Mouse (Mus musculus): Measurements from ENCODE around the gene Pklr.
"Not testable (repeated sequence)": the region's sequence is repeated elsewhere in the genome, so short reads cannot be mapped to it uniquely, and the experiment has no call there.

The Pklr gene

DNA sequence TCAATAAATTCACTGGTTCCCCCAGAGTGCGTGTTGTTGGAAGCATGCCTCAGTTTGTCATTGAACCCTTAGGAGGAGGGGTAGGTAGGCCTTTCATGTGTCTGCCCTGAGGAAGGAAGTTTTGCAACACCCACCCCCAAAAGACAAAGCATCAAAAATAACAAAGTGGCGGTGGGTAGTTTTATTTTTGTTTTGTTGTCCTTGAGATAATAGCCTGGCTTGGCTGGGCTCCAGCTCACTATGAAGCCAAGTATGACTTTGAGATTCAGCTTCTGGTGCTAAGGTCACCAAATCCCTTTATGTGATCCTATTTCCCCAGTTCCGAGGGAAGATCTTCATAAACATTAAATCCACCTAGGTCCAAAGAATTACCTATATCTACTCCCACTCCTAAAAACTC, 11.7 kb upstream of the Pklr start:
- no peak for DNase-seq (ENCODE audit: low read depth, low spot score)

DNA sequence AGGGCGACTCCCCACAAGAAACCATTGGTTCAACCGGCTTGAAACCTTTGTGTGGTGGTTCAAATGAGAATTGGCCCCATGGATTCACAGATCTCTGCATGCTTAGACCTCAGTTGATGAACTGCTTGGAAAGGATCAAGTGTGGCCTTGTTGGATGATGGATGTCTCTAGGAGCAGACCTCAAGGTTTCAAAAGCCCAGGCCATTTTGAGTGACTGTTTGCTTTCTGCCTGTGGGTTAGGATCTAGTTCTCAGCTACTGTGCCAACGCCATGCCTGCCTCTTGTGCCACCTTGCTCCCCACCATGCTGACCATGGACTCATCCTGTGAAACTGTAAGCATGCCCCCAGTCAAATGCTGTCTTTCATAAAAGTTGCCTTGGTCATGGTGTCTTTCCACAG, 10.0 kb upstream of the Pklr start:
- no peak for DNase-seq (ENCODE audit: low read depth, low spot score)

GRCm38 (mm10) chr3:89129908-89130307, 6.0 kb upstream of the Pklr start:
- no peak for DNase-seq (ENCODE audit: low read depth, low spot score)

DNA sequence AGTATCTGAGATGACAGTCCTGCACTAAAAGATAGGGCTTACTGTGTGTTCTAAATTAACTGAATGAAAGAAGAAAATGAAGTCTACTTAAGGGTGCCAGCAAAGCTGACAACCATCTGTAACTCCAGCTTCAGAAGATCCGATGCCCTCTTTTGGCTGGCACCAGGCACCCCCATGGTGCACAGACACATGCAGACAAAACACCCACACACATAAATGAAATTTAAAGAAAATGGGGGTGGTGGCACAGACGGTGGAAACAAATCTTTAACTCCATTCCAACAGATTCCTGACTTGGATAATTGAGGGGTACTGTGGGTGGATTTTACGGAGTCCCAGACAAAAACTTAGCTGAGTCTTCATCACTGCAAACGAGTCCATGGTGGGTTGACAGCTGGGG, 4.1 kb upstream of the Pklr start:
- no peak for DNase-seq (ENCODE audit: low read depth, low spot score)

- peak; percentile 67 for DNase-seq (ENCODE audit: low read depth, low spot score)
Observed at GRCm38 (mm10) chr3:89132285-89133062, 3.5 kb upstream of the Pklr start.

DNA sequence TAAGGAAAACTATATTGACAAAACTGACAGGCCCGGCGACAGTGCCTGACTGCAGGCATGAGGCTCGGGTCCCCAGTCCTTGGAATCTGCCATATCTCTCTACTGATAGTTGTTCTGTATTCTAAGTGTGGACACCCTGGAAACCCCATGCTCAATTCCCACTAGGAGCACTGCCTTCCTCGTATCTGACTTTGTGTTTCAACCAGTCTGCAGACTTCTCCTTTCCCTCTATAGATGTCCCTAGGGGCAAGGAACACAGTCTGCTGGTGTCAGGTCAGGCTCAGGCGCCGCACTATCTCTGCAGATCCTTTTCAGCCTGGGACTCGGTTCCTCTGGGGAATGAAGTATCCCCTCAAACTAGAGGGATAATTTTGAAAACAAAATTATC, 2.9 kb upstream of the Pklr start:
- DNase-seq (ENCODE audit: low read depth, low spot score): no peak

DNA sequence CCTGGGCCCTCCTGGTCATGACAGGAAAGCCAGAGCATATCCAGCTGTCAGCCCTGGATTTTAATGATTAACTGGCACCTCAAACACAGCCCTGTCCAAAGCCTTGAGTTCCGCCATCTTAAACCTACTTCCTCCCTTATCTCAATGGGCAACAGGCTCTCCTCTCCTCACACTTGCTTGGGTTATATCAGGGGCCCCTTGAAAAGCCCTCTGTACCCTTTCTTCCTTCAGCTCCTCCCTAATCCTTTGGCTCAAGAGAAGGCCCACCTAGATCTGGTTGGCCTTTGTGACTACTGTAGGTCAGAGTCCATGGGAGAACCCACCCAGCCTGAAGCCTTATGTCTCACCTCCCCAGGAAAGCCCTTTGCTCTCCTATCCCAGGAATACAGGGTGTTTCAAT, 2.2 kb upstream of the Pklr start:
- DNase-seq (ENCODE audit: low read depth, low spot score): peak; percentile 42

DNA sequence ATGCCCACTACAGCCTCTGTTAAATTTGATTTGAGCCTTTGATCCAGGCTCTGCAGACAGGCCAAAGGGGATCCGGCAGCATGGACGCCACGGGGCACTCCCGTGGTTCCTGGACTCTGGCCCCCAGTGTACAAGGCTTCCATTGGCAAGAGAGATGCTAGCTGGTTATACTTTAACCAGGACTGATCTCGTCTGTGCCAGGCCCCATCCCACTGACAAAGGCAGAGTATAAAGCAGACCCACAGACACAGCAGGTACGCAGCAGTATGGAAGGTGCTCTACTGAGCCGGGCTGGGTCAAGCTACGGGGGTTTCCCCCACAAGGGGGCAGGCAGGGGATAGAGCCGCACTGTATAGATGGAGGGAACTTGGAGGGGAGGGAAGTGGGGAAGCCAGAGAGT, 423 bp downstream of the Pklr start:
- DNase-seq (ENCODE audit: low read depth, low spot score): peak; percentile 52

DNA sequence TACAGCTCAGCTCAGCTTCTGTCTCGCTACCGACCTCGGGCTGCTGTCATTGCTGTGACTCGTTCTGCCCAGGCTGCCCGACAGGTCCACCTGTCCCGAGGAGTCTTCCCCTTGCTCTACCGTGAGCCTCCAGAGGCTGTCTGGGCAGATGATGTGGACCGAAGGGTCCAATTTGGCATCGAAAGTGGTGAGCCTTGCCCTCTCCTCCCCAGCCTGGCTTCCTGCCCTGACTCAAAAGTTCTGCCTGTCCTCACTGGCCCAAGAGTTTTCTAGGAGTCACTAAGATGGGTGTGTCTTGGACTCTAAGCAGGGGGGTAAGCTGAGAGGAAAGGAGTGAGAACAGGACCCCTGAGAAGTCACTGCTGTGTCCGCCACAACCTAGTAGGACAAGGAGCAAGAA, 8.9 kb downstream of the Pklr start:
- DNase-seq (ENCODE audit: low read depth, low spot score): no peak

DNA sequence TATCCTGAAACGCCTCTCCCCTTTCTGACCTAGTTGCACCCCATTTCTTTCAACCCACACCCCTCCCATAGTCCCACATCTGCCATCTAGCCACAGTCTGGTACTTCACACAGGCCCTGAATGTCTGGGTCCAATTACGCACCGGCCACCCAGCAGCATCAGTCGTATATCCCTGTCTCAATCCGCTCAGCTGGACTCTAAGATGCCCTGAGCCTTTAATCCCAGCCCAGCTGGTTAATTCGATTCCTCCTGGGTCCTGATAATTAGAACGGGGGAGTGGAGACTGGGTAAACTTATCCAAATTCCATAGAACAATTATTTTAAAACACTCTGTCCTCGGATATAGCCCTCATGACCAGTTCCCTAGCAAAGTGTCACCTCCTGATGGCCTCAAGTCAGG, 9.6 kb downstream of the Pklr start:
- no peak for DNase-seq (ENCODE audit: low read depth, low spot score)

- peak; percentile 60 for DNase-seq (ENCODE audit: low read depth, low spot score)
Observed at GRCm38 (mm10) chr3:89147101-89147978, 11.4 kb downstream of the Pklr start.

DNA sequence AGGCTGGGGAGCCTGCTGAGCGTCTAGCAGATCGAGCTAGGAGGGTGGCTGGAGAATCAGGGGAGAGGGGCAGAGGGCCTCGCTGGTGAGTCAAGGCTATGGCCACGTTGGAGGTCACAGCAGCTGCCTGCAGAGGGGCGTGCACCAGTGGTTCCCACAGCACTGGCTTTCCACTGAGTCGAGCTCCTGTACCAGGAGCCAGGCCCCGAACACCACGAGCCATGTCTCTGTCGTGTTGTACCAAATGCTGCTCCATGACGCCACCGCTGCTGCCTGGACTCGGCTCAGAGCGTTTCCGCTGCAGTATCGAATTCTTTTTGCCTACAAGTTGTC, 12.0 kb downstream of the Pklr start:
- DNase-seq (ENCODE audit: low read depth, low spot score): no peak

DNA sequence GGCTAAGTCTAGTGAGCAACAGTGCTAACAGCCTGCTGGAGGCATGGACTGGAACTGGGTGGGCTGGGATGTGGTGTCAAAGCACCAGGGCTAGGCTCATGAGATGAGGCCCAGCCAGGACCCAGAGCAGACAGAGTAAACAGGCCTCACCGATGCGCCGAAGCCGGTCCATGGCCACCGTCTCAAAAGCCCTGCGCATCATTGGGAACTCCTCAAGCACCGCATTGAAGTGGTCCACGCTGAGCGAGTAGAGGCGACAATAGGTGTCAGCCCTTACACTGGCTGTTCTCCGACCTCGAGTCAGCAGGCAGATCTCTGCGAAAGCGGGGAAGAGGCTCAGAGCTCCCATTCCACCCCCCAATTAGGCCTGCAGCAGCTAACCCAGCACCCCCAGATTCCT, 12.6 kb downstream of the Pklr start:
- DNase-seq (ENCODE audit: low read depth, low spot score): no peak

GRCm38 (mm10) chr3:89152084-89152835, 16.3 kb downstream of the Pklr start:
- no peak for DNase-seq (ENCODE audit: low read depth, low spot score)

GRCm38 (mm10) chr3:89156951-89157350, 21.0 kb downstream of the Pklr start:
- DNase-seq (ENCODE audit: low read depth, low spot score): no peak

GRCm38 (mm10) chr3:89158651-89159050, 22.7 kb downstream of the Pklr start:
- DNase-seq (ENCODE audit: low read depth, low spot score): no peak

DNA sequence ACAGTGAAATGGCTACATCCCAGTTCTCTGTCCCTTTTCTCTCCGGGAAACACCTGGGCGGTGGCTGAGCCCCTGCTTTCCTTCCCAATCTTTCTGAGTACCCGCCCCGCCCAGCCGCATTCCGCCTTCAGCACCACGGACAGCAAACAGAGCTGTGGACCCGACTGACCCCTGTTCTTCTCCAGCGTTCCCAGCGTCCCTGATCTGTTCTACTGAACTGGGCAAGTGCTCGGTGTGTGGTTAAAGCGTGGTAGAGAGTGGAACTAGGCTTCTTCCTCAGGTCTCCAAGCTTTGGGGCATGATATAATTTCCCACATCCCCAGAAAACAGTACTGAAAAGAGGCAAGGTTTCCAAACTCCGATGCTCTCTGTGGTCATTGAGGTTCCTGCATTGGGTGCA, 23.3 kb downstream of the Pklr start:
- no peak for DNase-seq (ENCODE audit: low read depth, low spot score)

DNA sequence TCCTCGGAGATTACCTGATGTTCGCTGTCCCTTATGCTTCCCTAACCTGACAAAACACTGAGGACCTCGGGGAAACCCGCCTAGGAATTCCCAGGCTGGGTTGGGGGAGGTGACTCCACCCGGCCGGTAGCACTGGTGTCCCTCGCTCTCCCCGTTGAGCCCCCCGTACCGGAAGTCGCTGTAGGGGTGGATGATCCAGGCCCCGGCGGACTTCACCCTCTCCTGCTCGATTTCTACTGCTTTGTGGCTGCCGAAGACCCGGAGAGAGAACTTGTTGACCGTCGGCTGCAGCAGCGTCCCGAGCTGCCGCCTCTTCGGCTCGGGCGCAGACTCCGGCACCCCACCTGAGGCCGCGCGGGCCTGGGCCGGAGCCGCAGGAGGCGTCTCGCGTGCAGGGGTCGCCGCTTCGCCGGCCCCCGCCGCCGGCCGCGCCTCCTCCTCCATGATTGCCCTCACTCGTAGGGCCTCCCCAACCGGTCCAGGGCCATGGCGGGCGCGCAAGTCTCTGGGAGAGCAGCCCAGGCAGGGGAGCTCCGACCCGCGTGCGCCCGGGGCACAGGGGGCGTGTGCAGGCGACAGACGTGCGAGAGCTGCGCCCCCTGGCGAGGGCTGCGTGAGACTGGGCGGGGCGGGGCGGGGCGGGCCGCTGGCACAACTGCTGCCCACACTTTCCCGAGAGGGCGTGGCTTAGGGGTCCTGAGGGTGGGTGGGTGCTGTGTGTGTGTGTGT, 23.8 kb downstream of the Pklr start, which contains the start of gene Hcn3:
Hcn3 (minus strand) TSS at position 581 of the 729 bp plus-strand sequence.
- no peak for DNase-seq (ENCODE audit: low read depth, low spot score)

GRCm38 (mm10) chr3:89161207-89161606, 25.3 kb downstream of the Pklr start:
- DNase-seq (ENCODE audit: low read depth, low spot score): not testable (repeated sequence)

DNA sequence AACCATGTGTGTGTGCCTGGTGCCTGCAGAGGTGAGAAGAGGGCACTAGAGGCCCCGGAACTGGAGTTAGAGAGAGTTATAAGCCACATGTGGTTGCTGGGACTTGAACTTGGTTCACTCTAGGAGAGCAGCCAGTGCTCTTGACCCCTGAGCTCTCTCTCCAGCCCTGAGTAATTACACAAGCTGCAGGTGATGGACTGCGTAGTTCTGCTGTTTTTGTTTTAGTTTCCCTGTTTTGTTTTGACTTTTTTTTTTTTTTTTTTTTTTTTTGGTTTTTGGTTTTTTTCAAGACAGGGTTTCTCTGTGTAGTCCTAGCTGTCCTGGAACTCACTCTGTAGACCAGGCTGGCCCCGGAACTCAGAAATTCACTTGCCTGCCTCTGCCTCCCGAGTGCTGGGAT, 25.8 kb downstream of the Pklr start:
- no peak for DNase-seq (ENCODE audit: low read depth, low spot score)

- DNase-seq (ENCODE audit: low read depth, low spot score): no peak
Observed at GRCm38 (mm10) chr3:89163123-89163522, 27.2 kb downstream of the Pklr start.

Data from c-Kit-negative CD71-positive TER-119-positive erythroid progenitor cells, embryonic 14.5 days (primary cell).